Mouse (Mus musculus): ENCODE results near the gene Nppb. TPM values are rescaled to one million over a fixed set of nuclear protein-coding genes. Genes with fewer than 3 reads are reported as not detected.

The Nppb gene
- not detected in 4 replicates for total RNA-seq (2023; ENCODE audit: inconsistent age)

GRCm38 (mm10) chr4:147985205-147986132 lies at the start of gene Nppb:
Gene Nppb (plus strand): TSS chr4:147985788.

GRCm38 (mm10) chr4:147936331-147936954 lies 49.1 kb upstream of the Nppb start, which contains the start of gene Plod1:
Gene Plod1 (minus strand): TSS chr4:147936767.

GRCm38 (mm10) chr4:147940576-147941044 lies 45.0 kb upstream of the Nppb start, which contains the start of gene 2510039O18Rik:
Gene 2510039O18Rik (plus strand): TSS chr4:147940895.

GRCm38 (mm10) chr4:148000202-148000772 lies 14.7 kb downstream of the Nppb start, which contains the start of gene Nppa:
Gene Nppa (plus strand): TSS chr4:148000722.

Other genes starting within 250 kb of the Nppb start
- 11.5 to 13.7 TPM (median 12.9 TPM) in 4 replicates for gene Zfp984, start 176.0 kb upstream of the Nppb start, total RNA-seq (2023; ENCODE audit: inconsistent age)
- gene Zfp933, start 137.4 kb upstream of the Nppb start, total RNA-seq (2023; ENCODE audit: inconsistent age), result 7.1 to 13.3 TPM (median 9.9 TPM) in 4 replicates
- gene Miip, start 117.0 kb upstream of the Nppb start, total RNA-seq (2023; ENCODE audit: inconsistent age), result 42.8 to 49.4 TPM (median 44.6 TPM) in 4 replicates
- 7.9 to 12.4 TPM (median 10.7 TPM) in 4 replicates for gene Fv1, start 116.8 kb upstream of the Nppb start, total RNA-seq (2023; ENCODE audit: inconsistent age)
- 46.9 to 54.1 TPM (median 49.2 TPM) in 4 replicates for gene Mfn2, start 81.1 kb upstream of the Nppb start, total RNA-seq (2023; ENCODE audit: inconsistent age)
- gene Plod1, start 49.0 kb upstream of the Nppb start, total RNA-seq (2023; ENCODE audit: inconsistent age), result 5.7 to 8.3 TPM (median 6.9 TPM) in 4 replicates
- gene 2510039O18Rik, start 44.9 kb upstream of the Nppb start, total RNA-seq (2023; ENCODE audit: inconsistent age), result 62.9 to 69.5 TPM (median 66.9 TPM) in 4 replicates
- not detected in 4 replicates for gene Nppa, start 14.9 kb downstream of the Nppb start, total RNA-seq (2023; ENCODE audit: inconsistent age)
- 37.7 to 48.9 TPM (median 41.3 TPM) in 4 replicates for gene Clcn6, start 53.0 kb downstream of the Nppb start, total RNA-seq (2023; ENCODE audit: inconsistent age)
- 14.1 to 18.0 TPM (median 15.4 TPM) in 4 replicates for gene Mthfr, start 53.3 kb downstream of the Nppb start, total RNA-seq (2023; ENCODE audit: inconsistent age)
- 10.7 to 19.8 TPM (median 15.4 TPM) in 4 replicates for gene Agtrap, start 102.2 kb downstream of the Nppb start, total RNA-seq (2023; ENCODE audit: inconsistent age)
- gene Mad2l2, start 144.6 kb downstream of the Nppb start, total RNA-seq (2023; ENCODE audit: inconsistent age), result 21.2 to 32.6 TPM (median 27.7 TPM) in 4 replicates
- not detected in 4 replicates for gene Draxin, start 144.9 kb downstream of the Nppb start, total RNA-seq (2023; ENCODE audit: inconsistent age)
- gene Fbxo6, start 166.4 kb downstream of the Nppb start, total RNA-seq (2023; ENCODE audit: inconsistent age), result 14.8 to 17.0 TPM (median 15.4 TPM) in 4 replicates
- gene Fbxo44, start 174.7 kb downstream of the Nppb start, total RNA-seq (2023; ENCODE audit: inconsistent age), result 6.9 to 9.2 TPM (median 8.4 TPM) in 4 replicates
- gene Fbxo2, start 174.8 kb downstream of the Nppb start, total RNA-seq (2023; ENCODE audit: inconsistent age), result not detected in 4 replicates

Measured in B cell, adult (primary cell).